Mouse (Mus musculus): ENCODE data around the gene Larp1.

Larp1 gene

DNA sequence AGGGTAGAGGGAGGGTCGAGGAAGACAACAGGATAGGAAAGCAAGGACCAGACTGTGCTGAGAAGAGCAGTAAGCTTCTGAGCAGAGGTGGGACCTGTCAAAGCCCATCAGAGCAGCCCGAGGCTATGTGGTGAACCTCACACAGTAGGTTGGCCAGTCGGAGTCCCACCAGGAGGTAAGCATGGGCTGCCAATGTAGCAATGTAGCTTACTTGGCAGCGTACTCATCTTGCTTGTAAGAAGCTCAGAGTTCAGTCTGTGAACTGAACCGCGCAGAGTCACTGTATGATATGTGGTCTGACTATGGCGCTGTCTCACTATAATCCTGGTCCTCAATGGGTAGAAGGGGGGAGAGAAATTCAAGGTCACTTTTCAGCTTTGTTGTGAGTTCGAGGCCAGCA lies 5.7 kb upstream of the Larp1 start:
- no peak for DNase-seq (ENCODE audit: low read depth, low spot score)

DNA sequence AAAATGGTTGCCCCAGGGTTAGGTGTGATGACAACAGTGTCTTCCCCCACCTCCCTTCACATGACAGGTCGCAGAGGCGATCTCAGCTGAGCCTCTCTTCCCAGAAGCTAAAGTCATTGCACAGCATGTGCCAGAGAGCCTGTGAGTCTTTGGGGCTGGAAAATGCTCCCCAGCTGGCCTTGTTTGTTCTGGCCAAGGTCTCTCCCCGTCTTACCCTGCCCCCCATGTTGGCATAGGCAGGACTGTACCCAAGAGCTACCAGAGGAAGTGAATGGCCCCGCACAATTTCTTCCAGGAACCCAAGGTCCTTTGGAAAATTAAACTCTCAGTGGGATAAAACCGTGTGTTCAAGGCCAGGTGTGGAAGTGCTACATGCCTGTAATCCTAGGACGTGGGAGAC lies 5.1 kb upstream of the Larp1 start:
- DNase-seq (ENCODE audit: low read depth, low spot score) = no peak

DNA sequence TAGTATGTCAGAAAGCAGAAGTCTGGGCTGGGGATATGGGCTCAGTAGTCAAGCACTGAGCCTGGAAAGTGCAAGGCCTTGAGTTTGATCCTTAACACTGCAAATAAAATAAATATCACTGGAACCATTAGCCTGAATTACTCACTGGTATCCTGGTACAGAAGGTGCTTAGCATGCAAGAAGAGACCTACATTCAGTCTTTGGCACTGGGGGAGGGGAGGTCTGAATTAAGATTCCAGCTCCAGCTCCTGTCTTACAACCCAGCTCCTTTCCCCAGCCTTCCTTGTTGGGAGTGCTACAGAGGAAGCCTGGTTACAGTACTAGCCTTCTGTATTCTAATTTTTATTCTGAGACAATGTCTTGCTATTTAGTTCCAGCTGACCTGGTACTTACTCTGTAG lies 3.8 kb upstream of the Larp1 start:
- no peak for DNase-seq (ENCODE audit: low read depth, low spot score)

DNA sequence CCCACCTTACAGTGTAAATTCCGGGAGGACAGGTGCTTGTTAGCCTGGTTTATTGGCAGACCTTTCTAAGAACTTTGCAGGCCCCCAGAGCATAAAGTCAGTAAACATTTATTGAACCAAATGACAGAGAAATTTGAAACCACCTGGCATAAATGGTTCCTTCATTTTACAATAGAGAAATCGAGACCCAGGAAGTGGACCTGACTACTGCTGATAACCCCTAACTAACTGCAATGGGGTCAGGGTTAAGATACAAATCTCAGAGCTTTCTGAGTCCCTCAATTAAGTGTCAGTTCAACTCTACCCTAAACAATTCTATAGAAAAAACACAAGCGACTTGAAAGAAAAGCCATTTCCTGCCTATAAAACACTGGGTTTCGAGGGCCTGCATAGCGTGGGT lies 851 bp upstream of the Larp1 start:
- no peak for DNase-seq (ENCODE audit: low read depth, low spot score)

DNA sequence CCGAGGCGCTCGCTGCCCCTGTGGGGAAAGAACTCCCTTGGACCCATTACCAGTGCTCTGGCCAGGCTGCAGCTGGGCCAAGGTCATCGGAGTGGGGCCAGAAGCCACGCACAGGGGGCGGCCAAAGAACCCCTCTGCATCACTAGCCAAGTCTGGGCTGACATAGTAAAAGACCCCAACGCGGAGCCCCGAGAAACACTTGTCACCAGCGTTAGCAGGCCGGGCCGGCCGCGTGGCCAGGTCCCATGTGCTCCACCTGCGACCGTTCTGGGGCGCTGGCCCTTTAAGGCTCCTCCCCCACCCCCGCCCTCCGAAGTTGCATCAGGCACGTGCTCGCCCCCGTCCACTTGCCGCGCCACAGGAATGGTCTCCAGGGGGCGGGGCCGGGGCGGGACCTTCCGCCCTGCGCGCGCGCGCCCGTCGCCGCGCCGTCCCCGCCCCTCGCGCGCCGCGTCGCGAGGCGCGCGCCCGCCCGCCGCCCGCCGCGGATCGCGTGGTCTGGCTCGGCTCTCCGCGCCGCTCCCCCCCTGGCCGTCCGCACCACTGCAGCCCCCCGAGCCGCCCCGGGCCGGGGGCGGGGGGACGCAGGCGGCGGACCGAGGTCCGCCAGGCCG lies 320 bp upstream of the Larp1 start:
- DNase-seq (ENCODE audit: low read depth, low spot score) = peak; percentile 88

DNA sequence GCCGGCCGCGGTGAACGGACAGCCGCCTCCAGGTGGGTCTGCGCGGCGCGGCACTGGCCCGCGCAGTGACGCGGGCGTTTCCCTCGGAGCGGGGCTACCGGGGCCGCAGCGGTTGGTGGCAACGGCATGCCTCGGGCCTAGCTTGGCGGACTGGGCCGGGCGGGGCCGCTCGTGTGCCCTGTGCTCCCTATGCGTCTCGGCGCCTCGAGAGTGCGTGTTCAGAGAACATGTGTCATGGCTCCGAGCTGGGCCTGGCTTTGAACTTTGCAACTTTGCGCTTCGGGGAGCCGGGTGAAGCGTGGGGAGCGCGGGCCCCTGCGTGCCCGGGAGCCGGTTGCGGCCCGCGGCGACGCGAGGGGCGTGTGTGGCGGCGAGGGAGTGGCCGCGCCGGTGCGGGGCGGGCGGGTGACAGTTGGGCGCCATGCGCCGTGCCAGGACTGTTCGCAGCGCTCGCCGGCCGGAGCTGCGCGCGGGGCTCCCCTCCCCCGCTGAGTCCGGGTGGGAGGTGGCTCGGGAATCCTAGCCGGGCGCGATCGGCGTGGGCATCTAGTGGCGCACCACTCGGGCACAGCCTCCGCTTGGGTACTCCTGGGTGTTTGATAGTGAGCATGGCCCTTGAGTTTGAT lies 765 bp downstream of the Larp1 start:
- DNase-seq (ENCODE audit: low read depth, low spot score) = no peak

DNA sequence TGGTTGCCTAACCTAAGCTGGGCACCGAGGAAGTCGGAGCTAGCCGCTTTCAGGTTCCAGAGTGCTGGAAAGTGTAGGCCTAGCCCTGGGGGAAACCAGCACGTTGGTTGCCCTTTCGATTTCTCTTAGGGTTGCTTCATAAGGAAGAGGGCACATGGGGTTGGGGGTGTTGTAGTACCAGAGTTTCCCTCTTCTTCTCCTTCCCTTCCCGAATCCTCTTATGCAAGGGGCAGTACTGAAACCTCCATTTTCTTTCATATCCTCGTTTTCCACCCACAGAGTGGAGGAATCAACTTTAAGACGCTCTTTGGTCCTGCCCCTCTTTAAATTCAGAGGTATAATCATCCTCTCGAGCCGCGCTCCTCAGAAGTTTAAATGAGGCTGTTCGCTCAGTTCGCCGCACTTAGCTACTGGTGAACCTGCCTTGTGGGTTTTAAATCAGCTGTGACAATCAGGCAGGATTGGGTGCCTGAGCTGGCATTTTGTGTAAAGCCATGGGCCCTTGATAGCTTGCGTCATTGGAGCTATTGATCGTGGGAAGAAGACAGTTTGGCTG lies 1.4 kb downstream of the Larp1 start:
- no peak for DNase-seq (ENCODE audit: low read depth, low spot score)

DNA sequence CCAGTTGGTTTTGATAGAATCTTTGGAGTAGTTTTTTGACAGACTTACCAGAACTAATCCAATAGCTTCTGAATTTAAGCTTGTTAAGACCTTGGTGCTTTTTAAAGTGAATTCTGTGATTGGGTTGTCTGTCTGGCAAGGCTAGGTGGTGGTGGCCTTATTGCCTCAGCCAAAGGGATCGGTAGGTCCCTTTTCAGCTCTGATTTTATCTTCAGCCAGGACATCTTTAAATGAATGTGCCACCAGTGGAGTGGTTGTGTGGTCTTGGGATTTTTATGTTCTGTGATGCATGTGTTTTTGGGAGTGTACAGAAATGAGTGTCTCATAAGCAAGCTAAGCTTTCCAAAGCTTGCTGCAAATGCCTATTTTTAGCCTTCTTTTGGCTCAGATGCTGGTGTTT lies 2.1 kb downstream of the Larp1 start:
- no peak for DNase-seq (ENCODE audit: low read depth, low spot score)

DNA sequence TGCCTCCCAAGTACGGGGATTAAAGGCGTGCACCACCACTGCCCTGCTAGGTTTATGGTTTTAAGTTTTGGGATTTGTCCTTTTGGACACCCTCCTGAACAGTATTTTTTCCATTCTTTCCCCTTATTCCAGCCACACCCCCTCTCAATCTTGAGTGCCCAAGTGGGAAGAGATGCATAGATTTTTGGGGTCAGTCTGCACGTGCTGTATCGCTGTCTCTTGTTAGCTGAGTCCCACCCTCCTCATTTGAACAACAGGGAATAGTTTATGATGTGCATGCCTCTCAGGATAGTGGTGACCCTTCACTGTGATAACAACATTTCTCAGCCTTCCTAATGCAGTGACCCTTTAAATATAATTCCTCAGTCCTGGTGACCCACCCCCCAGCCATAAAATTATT lies 2.9 kb downstream of the Larp1 start:
- DNase-seq (ENCODE audit: low read depth, low spot score) = no peak

DNA sequence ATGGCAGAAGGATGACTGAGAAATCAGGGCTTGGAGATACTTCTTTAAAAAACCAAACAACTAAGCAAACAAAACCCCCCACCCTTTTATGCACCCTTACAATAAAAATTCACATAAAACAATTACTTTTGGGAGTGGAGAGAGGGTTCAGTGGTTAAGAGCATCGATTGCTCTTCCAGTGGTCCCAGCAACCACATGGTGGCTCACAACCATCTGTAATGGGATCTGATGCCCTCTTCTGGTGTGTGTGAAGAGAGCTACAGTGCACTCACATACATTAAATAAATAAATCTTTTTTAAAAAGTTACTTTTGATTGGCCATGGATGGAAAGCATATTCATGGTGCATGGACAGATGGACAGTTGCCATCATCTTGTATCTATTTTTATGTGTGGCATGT lies 3.8 kb downstream of the Larp1 start:
- DNase-seq (ENCODE audit: low read depth, low spot score) = no peak

DNA sequence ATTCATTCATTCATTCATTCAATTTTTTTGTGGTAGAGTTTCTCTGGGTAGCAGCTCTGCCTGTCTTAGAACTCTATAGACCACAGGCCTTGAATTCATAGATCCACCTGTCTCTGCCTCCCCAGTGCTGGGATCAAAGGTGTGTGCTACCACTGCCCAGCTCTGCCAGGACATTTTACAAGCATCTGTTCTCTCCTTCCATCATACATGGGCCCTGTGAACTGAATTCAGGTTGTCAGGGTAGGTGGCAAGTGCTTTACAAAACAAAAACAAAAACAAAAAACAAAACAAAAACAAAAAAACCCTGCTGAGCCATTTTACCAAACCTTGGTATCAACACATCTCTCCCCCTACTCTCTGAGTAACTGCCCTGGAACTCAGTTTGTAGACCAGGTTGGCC lies 4.2 kb downstream of the Larp1 start:
- DNase-seq (ENCODE audit: low read depth, low spot score) = no peak

DNA sequence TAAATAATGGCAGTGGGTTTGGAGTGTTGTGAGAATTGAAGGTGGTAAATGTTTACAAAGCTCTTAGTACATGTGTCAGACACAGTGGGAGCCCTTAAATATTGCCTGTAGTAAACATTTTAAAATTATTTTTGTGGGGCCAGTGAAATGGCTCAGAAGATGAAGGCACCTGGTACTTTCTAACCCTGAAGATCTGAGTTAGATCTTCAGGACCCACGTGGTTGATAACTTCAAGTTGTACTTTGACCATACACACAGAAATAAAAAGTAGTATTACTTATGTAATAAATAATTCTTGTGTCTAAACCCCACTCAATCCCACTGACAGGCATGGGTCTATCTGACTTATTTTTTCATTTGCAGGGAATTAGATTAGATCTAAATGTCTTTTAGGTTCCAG lies 5.7 kb downstream of the Larp1 start:
- DNase-seq (ENCODE audit: low read depth, low spot score) = no peak

DNA sequence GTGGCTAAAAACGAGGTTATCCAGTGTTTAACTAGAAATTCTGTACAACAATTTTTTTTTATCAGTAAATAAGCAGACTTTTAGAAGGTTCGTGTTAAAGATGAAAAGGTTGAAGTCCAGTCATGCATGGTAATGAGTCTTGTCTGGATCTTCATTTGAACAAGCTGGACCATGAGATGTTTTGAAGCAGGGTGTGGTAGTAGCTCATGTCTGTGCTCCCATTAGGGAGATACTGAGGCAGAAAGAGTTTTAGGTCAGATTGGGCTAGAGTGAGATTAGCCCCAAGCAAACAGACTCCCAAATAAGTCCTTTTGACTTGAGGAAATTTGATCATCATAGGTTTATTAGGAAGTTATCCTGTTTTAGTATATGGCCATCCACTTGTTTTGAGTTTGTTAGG lies 6.5 kb downstream of the Larp1 start:
- no peak for DNase-seq (ENCODE audit: low read depth, low spot score)

DNA sequence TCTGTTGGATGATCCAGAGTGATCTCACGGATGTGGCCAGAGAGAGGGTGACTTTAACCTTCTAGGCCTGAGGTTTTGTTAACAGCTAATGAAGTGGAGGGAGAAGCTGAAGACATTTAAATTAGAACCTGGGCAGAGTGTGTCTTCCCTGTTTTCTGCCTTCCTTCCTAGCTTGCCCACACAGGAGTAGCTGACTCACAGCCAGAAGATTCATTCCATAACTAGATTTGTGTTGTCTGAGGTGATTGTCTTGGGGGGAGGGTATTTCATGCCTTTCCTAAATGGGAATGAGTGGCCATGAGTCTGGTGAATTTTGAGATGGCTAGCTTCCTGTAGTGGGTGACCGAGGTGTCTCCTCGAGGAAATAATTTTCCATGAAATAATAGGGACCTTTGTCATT lies 7.5 kb downstream of the Larp1 start:
- DNase-seq (ENCODE audit: low read depth, low spot score) = no peak

DNA sequence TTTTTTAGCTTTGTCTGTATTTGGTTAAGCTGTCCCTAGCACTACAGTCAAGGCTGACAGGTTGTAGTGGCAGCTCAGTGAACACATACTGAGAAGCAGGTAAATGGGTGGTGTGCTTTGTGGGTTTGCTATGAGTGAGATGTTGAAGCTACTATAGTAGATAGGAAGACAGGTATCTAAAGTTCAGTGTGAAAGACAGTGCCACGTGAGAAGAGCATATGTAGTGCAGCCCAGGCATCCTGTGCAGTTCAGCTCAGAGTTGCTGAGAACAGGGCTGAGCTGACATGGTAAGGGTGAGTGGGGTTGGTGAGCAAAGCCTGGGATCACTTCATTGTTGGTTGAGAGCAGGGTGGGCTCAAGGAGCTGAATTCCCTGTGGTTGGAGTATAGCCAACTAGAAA lies 8.6 kb downstream of the Larp1 start:
- no peak for DNase-seq (ENCODE audit: low read depth, low spot score)

DNA sequence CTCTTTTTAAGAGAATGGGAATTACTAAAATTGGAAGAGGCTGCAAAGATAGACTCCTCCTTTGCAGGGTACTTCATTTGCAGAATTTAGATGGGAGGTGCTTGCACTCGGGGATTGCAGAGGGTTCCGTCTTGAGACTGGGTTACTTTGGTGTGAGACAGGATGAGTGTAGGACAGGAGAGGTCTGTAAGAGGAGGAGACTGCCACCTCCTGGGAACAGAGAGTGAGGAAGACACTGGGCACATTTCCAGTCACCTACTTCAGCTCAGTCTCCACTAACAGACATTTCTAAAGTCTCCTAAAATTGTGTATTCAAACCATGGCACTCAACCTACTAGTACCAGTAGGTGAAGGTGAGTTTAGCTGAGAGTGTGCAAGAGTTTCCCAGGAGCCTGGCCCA lies 9.4 kb downstream of the Larp1 start:
- DNase-seq (ENCODE audit: low read depth, low spot score) = no peak

DNA sequence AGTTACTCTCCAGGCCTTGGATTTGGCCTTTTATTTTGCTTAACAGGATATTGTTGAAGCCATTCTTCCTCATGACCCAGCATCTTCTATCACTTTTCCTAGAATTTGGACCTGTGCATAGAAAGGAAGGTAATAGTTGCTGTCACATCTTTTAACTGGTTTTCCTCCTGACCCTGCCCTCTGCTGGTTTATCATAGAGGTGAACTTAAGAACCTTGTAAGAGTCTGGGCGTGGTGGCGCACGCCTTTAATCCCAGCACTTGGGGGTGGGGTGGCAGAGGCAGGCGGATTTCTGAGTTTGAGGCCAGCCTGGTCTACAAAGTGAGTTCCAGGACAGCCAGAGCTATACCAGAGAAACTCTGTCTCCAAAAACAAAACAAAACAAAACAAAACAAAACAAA lies 9.8 kb downstream of the Larp1 start:
- DNase-seq (ENCODE audit: low read depth, low spot score) = no peak

DNA sequence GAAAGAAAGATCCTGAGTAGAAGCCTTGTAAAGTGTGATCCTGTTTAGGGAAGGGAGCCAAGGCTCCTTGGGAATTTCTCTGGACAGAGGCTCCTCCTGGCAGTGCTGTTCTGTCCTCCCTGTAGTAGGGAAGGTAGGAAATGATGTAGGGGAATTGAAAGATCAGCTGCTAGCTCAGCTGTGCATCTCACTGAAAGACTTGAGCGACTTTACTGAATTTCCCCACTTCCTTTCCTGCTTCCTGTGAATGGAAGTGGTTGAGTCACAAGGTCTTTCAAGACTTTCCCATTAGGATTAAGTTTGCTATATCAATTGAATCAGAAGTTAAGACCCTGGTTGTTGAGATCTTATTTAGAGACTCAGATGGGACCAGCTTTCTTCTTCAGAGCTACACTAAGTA lies 12.2 kb downstream of the Larp1 start:
- DNase-seq (ENCODE audit: low read depth, low spot score) = no peak

DNA sequence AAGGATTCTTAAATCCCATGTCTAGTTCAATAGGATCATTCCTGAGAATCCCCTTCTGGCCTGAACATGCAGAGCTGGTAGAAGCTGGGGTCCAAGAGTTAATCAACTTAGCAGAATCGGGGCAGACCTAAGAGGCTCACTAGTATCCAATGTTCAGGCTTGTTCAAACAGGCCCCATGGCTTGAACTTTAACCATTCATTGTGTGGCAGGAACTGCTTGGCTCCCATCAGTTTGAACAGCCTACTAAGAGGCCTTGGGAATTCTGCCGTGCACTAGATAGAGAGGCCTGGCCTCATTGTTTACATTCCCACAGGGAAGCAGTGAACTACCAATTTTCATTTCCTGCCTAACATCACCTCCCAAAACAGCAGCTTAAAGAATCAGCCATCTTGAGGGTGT lies 12.8 kb downstream of the Larp1 start:
- no peak for DNase-seq (ENCODE audit: low read depth, low spot score)

DNA sequence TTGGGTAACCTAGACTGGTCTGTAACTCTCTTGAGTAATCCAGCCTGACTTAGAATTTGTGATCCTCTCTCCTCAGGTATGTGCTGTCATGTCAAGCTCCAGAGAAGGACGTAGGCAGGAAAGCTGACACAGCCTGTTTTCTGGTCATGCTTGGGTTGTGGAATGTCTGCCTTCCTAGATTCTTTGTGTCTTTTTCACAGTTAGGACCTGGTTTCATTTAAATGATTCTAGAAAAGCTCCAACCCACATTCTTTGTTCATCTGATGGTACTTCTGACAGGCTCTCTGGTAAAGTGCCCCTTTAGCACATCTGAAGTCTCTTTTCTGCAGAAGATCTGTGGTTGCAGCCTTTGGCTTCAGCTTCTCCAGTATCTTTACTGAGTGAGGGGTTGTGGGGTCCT lies 15.4 kb downstream of the Larp1 start:
- no peak for DNase-seq (ENCODE audit: low read depth, low spot score)

DNA sequence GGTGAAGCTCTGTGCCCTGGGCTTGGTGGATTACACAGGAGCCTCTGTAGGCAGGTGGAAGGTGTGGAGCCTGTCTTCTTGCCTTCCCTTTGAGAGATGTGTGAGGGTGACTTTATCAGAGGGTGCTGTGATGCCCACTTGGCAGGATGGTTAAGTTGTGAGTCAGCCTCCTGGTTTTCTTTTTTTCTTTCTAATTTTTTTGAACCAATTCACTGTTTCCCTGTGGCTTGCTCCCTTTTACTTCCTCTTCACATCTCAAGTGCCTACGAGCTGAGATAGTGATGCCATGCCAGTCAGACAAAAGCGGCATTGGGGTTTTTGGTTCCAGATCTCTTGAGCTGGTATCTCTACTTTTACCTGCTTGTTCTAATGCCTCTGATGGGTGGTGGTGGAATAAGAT lies 15.8 kb downstream of the Larp1 start:
- no peak for DNase-seq (ENCODE audit: low read depth, low spot score)

DNA sequence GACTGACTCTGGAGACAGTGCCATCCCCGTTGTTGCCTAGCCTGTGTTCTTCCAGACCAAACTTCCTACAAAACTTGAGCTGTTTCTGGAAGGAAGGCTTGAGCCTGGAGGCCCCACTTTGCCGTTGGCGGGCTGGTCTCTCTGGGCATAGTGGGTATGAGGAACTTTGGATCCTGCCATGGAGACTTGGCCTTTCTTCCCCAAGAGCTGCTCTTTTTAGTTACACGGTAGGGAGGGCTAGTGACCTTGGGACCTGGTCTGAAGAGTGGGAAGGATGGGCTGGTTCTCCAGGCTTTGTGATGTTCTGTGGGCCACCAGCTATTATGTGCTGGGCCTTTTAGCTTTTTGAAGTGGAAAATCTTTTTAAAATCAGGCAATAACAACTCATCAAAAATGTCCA lies 17.0 kb downstream of the Larp1 start:
- no peak for DNase-seq (ENCODE audit: low read depth, low spot score)

DNA sequence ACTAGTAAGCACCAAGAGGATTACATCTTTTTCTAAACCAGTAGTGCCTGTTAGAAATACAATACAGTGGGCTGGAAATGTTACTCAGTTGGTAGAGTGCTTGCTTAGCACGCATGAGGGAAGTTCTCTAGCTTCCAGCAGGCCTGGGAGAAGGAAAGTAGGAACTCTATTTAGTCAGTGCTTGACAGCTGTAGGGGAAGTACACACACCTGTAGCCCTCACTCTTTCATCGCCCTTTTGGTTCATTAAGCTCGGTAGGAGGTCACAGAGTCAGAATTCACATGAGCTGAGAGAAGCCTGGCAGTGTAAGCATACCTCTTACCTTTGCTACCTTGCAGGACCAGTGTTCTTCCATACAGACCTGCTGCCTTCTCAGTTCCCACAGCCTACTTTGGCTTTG lies 17.5 kb downstream of the Larp1 start:
- DNase-seq (ENCODE audit: low read depth, low spot score) = no peak

DNA sequence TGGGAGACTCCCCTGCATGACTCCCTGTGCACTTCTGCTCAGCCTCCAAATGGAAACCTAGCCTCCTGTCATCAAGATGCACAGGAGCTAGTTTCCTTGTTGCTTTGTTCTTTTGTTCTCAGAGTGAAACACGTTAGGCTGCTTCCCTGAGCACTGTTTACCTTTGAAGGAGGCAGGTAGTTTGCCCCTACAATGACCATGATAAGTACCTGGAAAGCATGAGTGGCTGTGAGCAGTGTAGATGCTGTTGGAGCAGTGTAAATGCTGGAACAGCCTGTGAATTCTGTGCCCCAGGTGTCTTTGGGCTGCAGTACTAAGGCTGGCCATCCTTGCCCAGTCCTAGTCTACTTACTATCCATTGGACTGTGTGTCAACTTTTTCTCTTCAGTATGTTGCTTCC lies 18.0 kb downstream of the Larp1 start:
- DNase-seq (ENCODE audit: low read depth, low spot score) = no peak

Measured in WW6 (cell line).